Mouse (Mus musculus) lung, embryonic 14.5 days (tissue): ENCODE measurements at regions not wholly inside any gene's neighbourhood (a gene's known extent, or its start where the extent isn't known, plus 50 kb on each side); places are given as distances from the start of the nearest gene placed in this dataset.

ENCODE experiments used
- ATAC-seq: fragments of 200-750 bp; cut with Nextera tagmentation; 2 replicates; pipeline ENCODE4 v1.8.0; 2017; ENCODE audit warnings: mild to moderate bottlenecking, moderate TSS enrichment, moderate library complexity; ENCODE audit not compliant: insufficient read depth
- DNase-seq: peaks from one replicate; pipeline ENCODE4 v3.0.0-alpha.2; 2015
- H3K27ac ChIP-seq: fragments of 300-500 bp; sonication (generic); 2 replicates; pipeline ENCODE4 v1.5.1; 2014; ENCODE audit warnings: low read depth, mild to moderate bottlenecking, moderate library complexity
- H3K27me3 ChIP-seq: fragments of 300-500 bp; sonication (generic); 2 replicates; pipeline ENCODE4 v1.6.1; 2014; ENCODE audit warnings: low read length, control low read depth; ENCODE audit not compliant: insufficient read depth
- H3K36me3 ChIP-seq: fragments of 300-500 bp; sonication (generic); 2 replicates; pipeline ENCODE4 v1.6.1; 2014; ENCODE audit warnings: control low read depth; ENCODE audit not compliant: insufficient read depth
- H3K4me1 ChIP-seq: fragments of 300-500 bp; sonication (generic); 2 replicates; pipeline ENCODE4 v1.6.1; 2014; ENCODE audit warnings: antibody characterized with exemption, control low read depth; ENCODE audit not compliant: insufficient read depth
- H3K4me2 ChIP-seq: fragments of 300-500 bp; sonication (generic); 2 replicates; pipeline ENCODE4 v1.6.1; 2014; ENCODE audit warnings: mild to moderate bottlenecking
- H3K4me3 ChIP-seq: fragments of 300-500 bp; sonication (generic); 2 replicates; pipeline ENCODE4 v1.5.1; 2014; ENCODE audit warnings: low read depth, low read length
- H3K9ac ChIP-seq: fragments of 300-500 bp; sonication (generic); 2 replicates; pipeline ENCODE4 v1.6.1; 2014
- H3K9me3 ChIP-seq: fragments of 300-500 bp; sonication (generic); 2 replicates; pipeline ENCODE4 v1.6.1; 2016; ENCODE audit warnings: low read depth, low read length, control low read depth
- CTCF ChIP-seq: IDR thresholded peaks from 2 replicates; pipeline ENCODE4 v1.5.1; 2016; ENCODE audit warnings: antibody characterized with exemption, low read depth
- WGBS: fragments of 180-500 bp; shearing (Covaris S2); extraction: QIAGEN DNeasy Blood & Tissue Kit; methylation state at CpG from one replicate; pipeline ENCODE4 v1.1.7; 2014; 5-methylcytosine and 5-hydroxymethylcytosine counted together

GRCm38 (mm10) chr1:184147713-184148112 lies 113.6 kb upstream of the 1700056E22Rik start:
- H3K9me3 ChIP-seq = no peaks in the 10 kb centered on the region
- no peak overlapping the region for H3K4me3 ChIP-seq
- ATAC-seq = no peak
- no peak for DNase-seq
- no peaks in the 10 kb centered on the region for H3K36me3 ChIP-seq
- H3K27ac ChIP-seq = no peak overlapping the region
- H3K4me1 ChIP-seq = no peaks in the 10 kb centered on the region
- WGBS = no CpG with 5 or more reads among the region's 1 CpGs
- H3K4me2 ChIP-seq = no peak overlapping the region
- no peak overlapping the region for H3K9ac ChIP-seq
- no peak for TF ChIP-seq CTCF
- H3K27me3 ChIP-seq = no peaks in the 10 kb centered on the region

GRCm38 (mm10) chr1:184142974-184143373 lies 108.9 kb upstream of the 1700056E22Rik start:
- H3K27ac ChIP-seq = no peak overlapping the region
- H3K27me3 ChIP-seq = no peaks in the 10 kb centered on the region
- no peaks in the 10 kb centered on the region for H3K4me1 ChIP-seq
- no peak overlapping the region for H3K9ac ChIP-seq
- DNase-seq (no peak), ATAC-seq (no peak)
- no peak overlapping the region for H3K4me3 ChIP-seq
- H3K9me3 ChIP-seq = no peaks in the 10 kb centered on the region
- TF ChIP-seq CTCF = no peak
- 61% methylated on average over 2 of the region's 2 CpGs for WGBS
- no peaks in the 10 kb centered on the region for H3K36me3 ChIP-seq
- no peak overlapping the region for H3K4me2 ChIP-seq

GRCm38 (mm10) chr1:184140486-184140885 lies 106.4 kb upstream of the 1700056E22Rik start:
- WGBS = 77% methylated on average over 5 of the region's 5 CpGs
- H3K9ac ChIP-seq = no peak overlapping the region
- no peak for TF ChIP-seq CTCF
- no peak overlapping the region for H3K4me3 ChIP-seq
- H3K4me2 ChIP-seq = no peak overlapping the region
- H3K9me3 ChIP-seq = no peaks in the 10 kb centered on the region
- no peaks in the 10 kb centered on the region for H3K36me3 ChIP-seq
- H3K27ac ChIP-seq = no peak overlapping the region
- ATAC-seq (no peak), DNase-seq (no peak)
- H3K27me3 ChIP-seq = no peaks in the 10 kb centered on the region
- no peaks in the 10 kb centered on the region for H3K4me1 ChIP-seq

- Histone ChIP-seq H3K36me3 (no peaks in the 10 kb centered on the region), H3K9ac (no peak overlapping the region), H3K4me1 (no peaks in the 10 kb centered on the region), H3K27me3 (no peaks in the 10 kb centered on the region), H3K9me3 (no peaks in the 10 kb centered on the region), H3K27ac (no peak overlapping the region), H3K4me3 (no peak overlapping the region), H3K4me2 (no peak overlapping the region)
- WGBS = 63% methylated on average over 4 of the region's 4 CpGs
- TF ChIP-seq CTCF = no peak
- ATAC-seq (no peak), DNase-seq (no peak)
These were observed 106.0 kb upstream of the 1700056E22Rik start for GRCm38 (mm10) chr1:184140082-184140481.

GRCm38 (mm10) chr1:184138661-184139060 lies 104.6 kb upstream of the 1700056E22Rik start:
- Histone ChIP-seq H3K36me3 (no peaks in the 10 kb centered on the region), H3K27me3 (no peaks in the 10 kb centered on the region), H3K4me1 (no peaks in the 10 kb centered on the region), H3K4me2 (no peak overlapping the region), H3K9ac (no peak overlapping the region), H3K4me3 (no peak overlapping the region), H3K27ac (no peak overlapping the region), H3K9me3 (no peaks in the 10 kb centered on the region)
- TF ChIP-seq CTCF = no peak
- DNase-seq (no peak), ATAC-seq (no peak)
- 81% methylated on average over 3 of the region's 3 CpGs for WGBS

GRCm38 (mm10) chr1:184130897-184131296 lies 96.8 kb upstream of the 1700056E22Rik start:
- no peak overlapping the region for H3K9ac ChIP-seq
- no peak overlapping the region for H3K4me3 ChIP-seq
- no peak for TF ChIP-seq CTCF
- DNase-seq = no peak
- ATAC-seq = no peak
- 82% methylated on average over 4 of the region's 4 CpGs for WGBS
- H3K4me2 ChIP-seq = no peak overlapping the region
- H3K4me1 ChIP-seq = no peaks in the 10 kb centered on the region
- H3K9me3 ChIP-seq = no peaks in the 10 kb centered on the region
- no peak overlapping the region for H3K27ac ChIP-seq
- H3K27me3 ChIP-seq = no peaks in the 10 kb centered on the region
- no peaks in the 10 kb centered on the region for H3K36me3 ChIP-seq

GRCm38 (mm10) chr1:184127321-184127720 lies 93.2 kb upstream of the 1700056E22Rik start:
- H3K27me3 ChIP-seq = no peaks in the 10 kb centered on the region
- DNase-seq = peak; percentile 24
- no peaks in the 10 kb centered on the region for H3K36me3 ChIP-seq
- H3K4me2 ChIP-seq = no peak overlapping the region
- H3K4me1 ChIP-seq = no peaks in the 10 kb centered on the region
- no peaks in the 10 kb centered on the region for H3K9me3 ChIP-seq
- no peak overlapping the region for H3K4me3 ChIP-seq
- 68% methylated on average over 4 of the region's 4 CpGs for WGBS
- H3K9ac ChIP-seq = no peak overlapping the region
- no peak for TF ChIP-seq CTCF
- no peak for ATAC-seq
- H3K27ac ChIP-seq = no peak overlapping the region

GRCm38 (mm10) chr1:184126909-184127308 lies 92.8 kb upstream of the 1700056E22Rik start:
- Histone ChIP-seq H3K36me3 (no peaks in the 10 kb centered on the region), H3K27ac (no peak overlapping the region), H3K4me2 (no peak overlapping the region), H3K27me3 (no peaks in the 10 kb centered on the region), H3K9ac (no peak overlapping the region), H3K4me1 (no peaks in the 10 kb centered on the region), H3K9me3 (no peaks in the 10 kb centered on the region), H3K4me3 (no peak overlapping the region)
- no peak for ATAC-seq
- no peak for DNase-seq
- TF ChIP-seq CTCF = no peak
- 64% methylated on average over 3 of the region's 3 CpGs for WGBS
